Mouse (Mus musculus): ENCODE measurements around the gene Gm10959.

GRCm38 (mm10) chr3:122907841-122908240 is 11.3 kb downstream of the Gm10959 start:
- TF ChIP-seq CTCF (conservative IDR thresholded peaks at IDR 0.05; ENCODE audit: low read length) (no peak), POU5F1 (IDR thresholded peaks at IDR 0.05; ENCODE audit: borderline replicate concordance, low read length) (no peak), NANOG (IDR thresholded peaks at IDR 0.05; ENCODE audit: borderline replicate concordance, low read length) (no peak)

All from E14TG2a.4 (cell line).